Mouse (Mus musculus) telencephalon, adult 2 months (tissue): ENCODE measurements around the gene Mmd2.

Experiments
- DNase-seq: peaks from one replicate; pipeline ENCODE4 v3.0.0-alpha.2; 2011; ENCODE audit warnings: low read depth, low spot score

Mmd2 gene

DNA sequence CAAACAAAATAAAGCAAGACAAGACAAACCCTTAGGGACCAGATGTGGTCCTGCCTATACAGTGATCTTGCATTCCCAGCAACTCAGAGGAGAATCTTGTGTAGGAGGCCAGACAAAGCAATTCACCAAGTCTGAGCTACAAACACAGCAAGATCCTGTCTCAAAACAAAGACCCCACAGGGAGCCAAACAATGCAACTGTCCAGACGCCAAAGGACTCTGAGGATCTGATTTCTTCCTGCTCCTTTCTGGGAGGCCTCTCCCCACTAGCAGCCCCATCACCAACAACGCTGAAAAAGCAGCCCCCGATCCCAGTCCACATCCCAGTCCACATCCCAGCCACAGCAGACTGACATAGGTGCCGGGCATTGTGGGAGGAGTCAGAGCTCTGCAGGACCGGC is 62.3 kb downstream of the Mmd2 start:
- DNase-seq: no peak

DNA sequence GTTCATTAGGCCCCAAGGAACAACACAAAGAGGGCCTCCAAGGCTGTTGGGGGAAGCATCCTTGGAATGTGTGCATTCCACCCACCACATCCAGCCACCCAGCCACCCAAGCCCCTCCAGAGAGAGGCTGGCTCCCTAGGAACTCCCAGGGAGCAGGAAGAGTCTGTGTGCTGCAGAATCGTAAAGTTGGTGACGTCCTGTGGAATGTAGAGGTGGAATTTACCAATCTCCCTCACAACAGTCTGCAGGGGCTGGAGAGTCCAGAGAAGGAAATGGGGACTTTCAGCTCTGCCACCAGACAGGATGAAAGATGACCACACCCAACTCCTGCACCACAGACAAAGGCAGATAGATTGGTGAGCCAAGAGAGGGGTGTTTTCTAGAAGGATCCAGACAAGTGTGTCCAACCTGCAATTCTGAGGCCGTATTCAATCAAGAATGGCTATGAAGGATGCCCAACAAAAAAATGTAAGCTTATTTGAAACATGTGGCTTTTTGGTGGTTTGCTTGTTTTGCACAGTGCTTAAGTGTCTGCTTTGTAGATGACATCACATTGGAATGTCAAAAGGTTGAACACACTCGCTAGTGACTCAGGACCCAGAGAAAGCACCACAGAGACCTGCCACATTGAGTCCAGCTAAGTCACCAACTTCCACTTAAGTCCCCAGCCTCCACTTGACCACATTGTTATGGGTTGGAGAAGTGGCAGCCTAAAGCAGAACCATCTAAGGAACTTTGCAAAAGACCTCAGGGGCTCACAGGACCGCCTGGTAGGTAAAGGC is 63.4 kb downstream of the Mmd2 start:
- no peak for DNase-seq

GRCm38 (mm10) chr5:142537286-142537685 is 71.3 kb downstream of the Mmd2 start:
- no peak for DNase-seq

GRCm38 (mm10) chr5:142535388-142535787 is 73.2 kb downstream of the Mmd2 start:
- no peak for DNase-seq

GRCm38 (mm10) chr5:142529915-142530314 is 78.7 kb downstream of the Mmd2 start, which contains the start of gene Papolb:
Papolb (minus strand) TSS chr5:142530076.
- DNase-seq: no peak

- DNase-seq: no peak
Observed at GRCm38 (mm10) chr5:142524711-142525464, 83.7 kb downstream of the Mmd2 start.

- no peak for DNase-seq
Observed at GRCm38 (mm10) chr5:142521195-142521866, 87.3 kb downstream of the Mmd2 start.

DNA sequence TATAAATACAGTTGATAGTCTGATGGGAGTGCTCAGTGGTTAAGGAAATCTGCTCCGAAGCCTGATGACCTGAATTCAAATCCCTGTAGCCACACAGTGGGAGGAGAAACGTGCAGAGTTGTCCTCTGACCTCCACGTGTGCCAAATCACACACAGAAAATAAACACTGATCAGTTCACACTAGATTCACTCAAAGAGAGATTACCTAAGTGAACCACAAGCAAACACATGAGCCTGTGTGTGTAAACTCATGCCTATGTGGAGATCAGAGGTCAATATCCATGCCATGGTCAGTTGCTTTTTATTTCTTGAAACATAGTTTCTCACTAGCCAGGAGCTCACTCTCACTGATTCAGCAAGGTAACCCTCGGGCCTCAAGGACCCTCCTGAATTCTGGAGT is 88.2 kb downstream of the Mmd2 start:
- DNase-seq: no peak

- DNase-seq: peak; percentile 39
Observed at GRCm38 (mm10) chr5:142518973-142519372, 89.6 kb downstream of the Mmd2 start.
